Mouse (Mus musculus): Measurements from ENCODE around the gene Anapc13. TPM values are rescaled to one million over a fixed set of nuclear protein-coding genes. Genes with fewer than 3 reads are reported as not detected.

The Anapc13 gene
- total RNA-seq (2021) = 100 to 1,000 TPM; 106 TPM
- long read RNA-seq, experiment 1, transcript Anapc13-204 (3 exons, 589 nt) = major isoform, 16 of 18 reads
- long read RNA-seq, experiment 1, partial matches to known transcripts = 1 of 18 reads
- long read RNA-seq, experiment 1, other reads (novel, unspliced or antisense) = 0 of 18 reads
- long read RNA-seq, experiment 2, transcript Anapc13-203 (3 exons, 727 nt) = minor isoform, 8 of 55 reads
- long read RNA-seq, experiment 2, transcript Anapc13-204 (3 exons, 589 nt) = major isoform, 44 of 55 reads
- long read RNA-seq, experiment 2, partial matches to known transcripts = 0 of 55 reads
- long read RNA-seq, experiment 2, other reads (novel, unspliced or antisense) = 0 of 55 reads

GRCm38 (mm10) chr9:102625983-102626838 is at the start of gene Anapc13, which contains the start of gene Cep63:
Anapc13 (plus strand) TSS chr9:102626296.
Cep63 (minus strand) TSS chr9:102626534.
- DNase-seq (ENCODE audit: low spot score in 2 of 2) = peak; percentile 98 to 99

DNA sequence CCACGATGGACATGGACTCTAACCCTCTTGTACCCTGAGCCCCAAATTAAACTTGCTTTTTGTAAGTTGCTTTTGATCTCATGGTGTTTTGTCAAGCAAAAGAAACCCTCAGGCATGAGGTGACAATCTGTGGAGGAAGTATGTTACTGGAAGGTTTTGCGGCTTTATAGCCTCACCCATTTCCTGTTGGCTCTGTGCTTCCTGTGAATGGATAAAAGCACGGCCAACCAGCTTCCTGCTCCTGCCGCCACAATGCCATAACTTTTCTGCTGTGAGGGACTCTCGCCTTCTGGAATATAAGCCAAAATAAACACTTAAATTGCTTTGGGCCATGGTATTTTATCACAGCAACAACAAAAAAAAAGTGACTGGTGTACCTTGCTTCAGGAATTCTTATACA is 48.6 kb upstream of the Anapc13 start:
- no peak for DNase-seq (ENCODE audit: low spot score in 2 of 2)

DNA sequence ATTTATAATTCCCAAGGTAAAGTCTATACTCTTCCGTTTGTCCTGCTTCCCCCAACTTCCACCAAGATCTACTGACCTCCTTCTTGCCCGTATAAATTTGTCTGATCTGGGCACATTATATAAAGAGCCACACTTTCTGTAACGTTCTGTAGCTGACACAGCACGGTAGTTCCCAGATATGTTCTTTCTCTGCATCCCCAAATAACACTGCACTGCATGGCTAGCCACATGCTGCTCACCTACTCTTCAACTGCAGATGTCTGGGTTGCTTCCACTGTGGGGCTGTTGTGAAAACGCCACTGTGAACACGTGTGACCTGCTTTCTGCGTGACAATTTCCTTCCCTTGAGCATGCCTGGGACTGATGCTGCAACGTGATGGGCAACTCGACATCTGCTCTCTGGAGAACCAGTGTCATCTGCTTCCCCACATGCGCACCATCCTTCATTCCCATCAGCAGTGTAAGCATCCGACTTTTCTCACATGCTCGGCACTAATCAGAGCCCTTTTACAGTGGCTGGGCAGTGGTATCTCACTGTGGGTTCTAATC is 44.1 kb upstream of the Anapc13 start:
- no peak for DNase-seq (ENCODE audit: low spot score in 2 of 2)

DNA sequence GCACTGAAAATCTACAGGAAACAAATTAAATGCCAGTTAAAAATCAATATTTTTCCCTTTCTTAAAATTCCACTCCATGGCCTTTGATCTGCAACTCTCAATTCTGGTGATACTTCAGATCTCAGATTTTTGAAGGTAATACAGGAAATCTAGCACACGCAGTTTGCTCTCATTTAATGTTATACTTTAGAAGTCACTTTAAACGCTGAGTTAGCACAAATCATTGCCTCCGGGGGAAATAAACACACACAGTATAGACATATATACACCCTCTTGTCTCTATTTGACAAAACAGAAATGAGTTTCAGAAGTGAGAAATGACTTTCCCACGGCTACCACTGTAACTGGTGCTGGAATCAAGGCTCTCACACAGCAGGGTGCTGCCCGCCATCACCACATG is 38.7 kb upstream of the Anapc13 start:
- DNase-seq (ENCODE audit: low spot score in 2 of 2) = no peak

DNA sequence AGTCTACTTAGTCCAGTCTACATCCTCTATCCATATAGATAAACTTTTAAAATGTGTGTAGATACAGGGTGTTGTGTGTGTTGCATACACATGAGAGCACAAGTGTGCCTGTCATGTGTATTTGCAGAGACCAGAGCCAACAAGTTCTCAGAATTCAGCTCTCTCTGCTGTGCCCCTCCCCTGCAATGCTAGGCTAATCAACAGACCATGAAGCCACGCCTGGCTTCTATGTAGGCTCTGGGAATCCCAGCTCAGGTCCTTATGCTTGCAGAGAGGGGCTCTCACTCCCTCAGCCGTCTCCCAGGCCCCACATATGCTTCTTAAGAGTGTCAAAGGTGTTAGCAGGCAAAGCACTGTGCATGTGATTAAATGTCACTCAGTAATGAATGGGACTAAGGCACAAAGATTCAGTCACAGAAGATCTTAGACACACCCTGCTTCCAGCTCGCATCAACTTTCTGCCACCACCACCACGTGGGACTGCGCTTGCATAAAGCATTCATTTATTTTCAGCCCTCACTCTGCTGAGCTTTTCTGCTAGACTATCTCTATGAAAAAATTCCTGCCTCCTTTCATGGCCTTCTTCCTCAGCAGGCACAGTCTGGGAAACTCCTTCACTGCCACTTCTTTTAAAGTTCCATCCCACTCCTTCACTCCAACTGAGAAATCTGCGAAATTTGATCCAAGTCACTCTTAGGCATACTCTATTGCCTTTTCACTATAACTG is 31.3 kb upstream of the Anapc13 start:
- no peak for DNase-seq (ENCODE audit: low spot score in 2 of 2)

GRCm38 (mm10) chr9:102595662-102596436 is 30.2 kb upstream of the Anapc13 start:
- DNase-seq (ENCODE audit: low spot score in 2 of 2) = no peak

DNA sequence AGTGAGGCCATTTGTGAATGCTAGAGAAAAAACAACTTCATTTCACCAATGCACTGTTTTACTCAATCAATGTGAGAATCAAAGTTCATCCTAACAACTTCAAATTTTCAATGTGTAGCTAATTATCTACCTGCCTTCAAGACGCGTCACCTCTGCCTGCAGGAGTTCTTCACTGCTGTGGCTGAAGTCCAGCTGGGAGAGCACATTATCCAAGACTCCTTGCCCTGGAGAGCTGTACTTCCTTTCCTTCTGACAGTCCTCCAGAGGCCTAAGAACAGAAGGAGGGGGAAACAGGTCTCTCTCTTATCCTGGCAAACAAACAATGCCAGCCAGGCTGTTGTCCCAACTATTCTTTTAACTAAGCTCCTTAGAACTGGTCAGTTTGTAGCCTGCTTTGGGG is 24.9 kb upstream of the Anapc13 start:
- no peak for DNase-seq (ENCODE audit: low spot score in 2 of 2)

DNA sequence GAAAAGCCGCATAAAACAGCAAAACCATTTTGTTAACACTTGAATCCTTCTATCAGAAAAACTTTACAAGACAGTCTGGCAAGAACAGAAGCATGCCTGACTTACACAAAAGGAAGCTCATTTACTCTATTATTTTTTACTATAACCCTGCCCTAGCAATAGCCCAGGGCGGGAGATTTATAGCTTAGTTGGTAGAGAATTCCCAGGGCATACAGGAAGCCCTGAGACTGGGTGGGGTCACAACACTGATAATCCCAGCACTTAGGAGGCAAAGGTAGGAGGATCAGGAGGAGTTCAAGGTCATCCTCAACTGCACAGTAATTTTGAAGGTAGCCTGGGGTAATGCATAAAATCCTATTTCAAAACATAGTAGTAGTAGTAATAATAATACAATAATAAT is 24.4 kb upstream of the Anapc13 start:
- DNase-seq (ENCODE audit: low spot score in 2 of 2) = no peak

DNA sequence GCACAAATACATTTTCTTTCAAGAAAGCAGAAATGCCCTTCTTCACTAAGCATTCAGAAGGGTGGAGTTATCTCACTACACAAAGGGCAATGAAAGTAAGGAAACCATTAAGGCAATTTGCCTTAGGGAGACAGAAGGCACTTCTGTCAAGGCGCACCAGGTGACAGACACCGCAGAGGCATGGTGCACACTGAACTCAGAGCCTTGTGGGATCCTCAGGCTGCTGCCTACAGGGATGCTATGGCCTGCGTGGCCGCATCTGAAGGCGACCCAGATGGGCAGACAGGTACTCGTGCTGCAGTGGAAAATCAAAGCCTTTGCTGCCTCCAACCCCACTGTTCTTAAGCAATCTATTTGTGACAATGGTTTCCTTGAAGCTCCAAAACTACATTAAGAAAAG is 20.9 kb upstream of the Anapc13 start:
- no peak for DNase-seq (ENCODE audit: low spot score in 2 of 2)

- no peak for DNase-seq (ENCODE audit: low spot score in 2 of 2)
Measured at GRCm38 (mm10) chr9:102607471-102607870, 18.6 kb upstream of the Anapc13 start.

GRCm38 (mm10) chr9:102609221-102609620 is 16.9 kb upstream of the Anapc13 start:
- no peak for DNase-seq (ENCODE audit: low spot score in 2 of 2)

GRCm38 (mm10) chr9:102615071-102615470 is 11.0 kb upstream of the Anapc13 start:
- DNase-seq (ENCODE audit: low spot score in 2 of 2) = no peak

- no peak for DNase-seq (ENCODE audit: low spot score in 2 of 2)
Measured at GRCm38 (mm10) chr9:102616267-102616666, 9.8 kb upstream of the Anapc13 start.

DNA sequence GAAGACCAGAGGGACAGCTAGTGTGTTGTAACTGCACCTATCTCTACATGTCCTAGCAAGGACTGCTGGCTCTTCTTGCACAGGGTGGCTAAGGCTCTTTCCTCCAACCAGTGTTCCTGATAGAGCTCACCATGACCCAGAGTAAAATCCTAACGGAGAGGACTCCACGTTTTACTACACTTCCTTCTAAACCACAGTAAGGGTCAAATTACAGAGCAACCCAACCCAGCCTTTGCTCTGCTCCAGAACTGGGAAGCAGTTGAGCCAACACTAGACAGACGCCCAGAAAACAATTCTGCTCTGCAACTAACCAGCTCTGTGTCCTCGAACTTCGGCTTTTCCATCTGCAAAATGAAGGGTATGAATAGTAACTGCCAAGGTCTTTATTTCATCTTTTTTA is 4.7 kb upstream of the Anapc13 start:
- no peak for DNase-seq (ENCODE audit: low spot score in 2 of 2)

GRCm38 (mm10) chr9:102622192-102622857 is 3.8 kb upstream of the Anapc13 start:
- DNase-seq (ENCODE audit: low spot score in 2 of 2) = peak in 1 of 2 experiments; percentile 64

GRCm38 (mm10) chr9:102622876-102623275 is 3.2 kb upstream of the Anapc13 start:
- no peak for DNase-seq (ENCODE audit: low spot score in 2 of 2)

GRCm38 (mm10) chr9:102623581-102623980 is 2.5 kb upstream of the Anapc13 start:
- DNase-seq (ENCODE audit: low spot score in 2 of 2) = no peak

GRCm38 (mm10) chr9:102625401-102625982 is 604 bp upstream of the Anapc13 start:
- peak in 1 of 2 experiments; percentile 49 for DNase-seq (ENCODE audit: low spot score in 2 of 2)

GRCm38 (mm10) chr9:102626839-102627225 is 736 bp downstream of the Anapc13 start:
- no peak for DNase-seq (ENCODE audit: low spot score in 2 of 2)

GRCm38 (mm10) chr9:102627442-102627841 is 1.3 kb downstream of the Anapc13 start:
- no peak for DNase-seq (ENCODE audit: low spot score in 2 of 2)
